Mouse (Mus musculus) neutrophil, adult 65 days (primary cell): ENCODE data around the gene Gm3618. TPM values are rescaled to one million over a fixed set of nuclear protein-coding genes. Genes with fewer than 3 reads are reported as not detected.

Experiments used
- total RNA-seq: library from RNA; stranded (reverse); gene quantifications from 2 replicates; pipeline ENCODE4 v1.2.4, GENCODE M21; 2023

The Gm3618 gene
- not detected in 2 replicates for total RNA-seq

GRCm38 (mm10) chr14:6343578-6343977 is at the start of gene Gm3618:
TSS of gene Gm3618 (minus strand) at chr14:6343678.

DNA sequence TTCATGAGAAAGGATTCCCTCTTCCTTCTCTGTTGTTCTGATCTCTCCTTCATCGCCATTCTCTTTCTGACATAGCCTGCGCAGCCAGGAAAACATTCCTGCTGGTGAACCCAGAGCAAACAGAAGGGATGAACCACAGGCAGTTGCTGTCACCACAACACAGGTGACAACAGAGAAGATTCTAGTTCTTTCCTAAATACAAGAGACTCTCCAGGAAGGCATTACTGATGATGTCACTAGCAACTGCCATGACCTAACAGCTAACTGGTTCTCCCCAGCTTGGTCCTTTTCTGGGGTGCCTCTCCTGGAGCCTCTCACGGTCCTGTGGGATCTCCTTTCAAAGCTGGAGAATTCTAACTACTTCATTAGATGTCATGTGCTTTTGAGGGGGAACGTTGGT is 46.7 kb upstream of the Gm3618 start, which contains the start of gene Gm16440:
Gene Gm16440 (minus strand): TSS at position 101 of the 400 bp plus-strand sequence.

DNA sequence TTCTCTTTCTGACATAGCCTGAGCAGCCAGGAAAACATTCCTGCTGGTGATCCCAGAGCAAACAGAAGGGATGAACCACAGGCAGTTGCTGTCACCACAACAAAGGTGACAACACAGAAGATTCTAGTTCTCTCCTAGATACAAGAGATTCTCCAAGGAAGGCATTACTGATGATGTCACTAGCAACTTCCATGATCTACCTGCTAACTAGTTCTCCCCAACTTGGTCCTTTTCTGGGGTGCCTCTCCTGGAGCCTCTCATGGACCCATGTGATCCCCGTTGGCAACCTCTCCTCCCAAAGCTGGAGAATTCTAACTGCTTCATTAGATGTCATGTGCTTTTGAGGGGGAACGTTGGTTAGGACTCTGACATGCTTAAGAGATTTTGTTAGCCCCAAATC is 38.7 kb downstream of the Gm3618 start, which contains the start of gene Gm21103:
Gene Gm21103 (minus strand): TSS at position 101 of the 400 bp plus-strand sequence.

DNA sequence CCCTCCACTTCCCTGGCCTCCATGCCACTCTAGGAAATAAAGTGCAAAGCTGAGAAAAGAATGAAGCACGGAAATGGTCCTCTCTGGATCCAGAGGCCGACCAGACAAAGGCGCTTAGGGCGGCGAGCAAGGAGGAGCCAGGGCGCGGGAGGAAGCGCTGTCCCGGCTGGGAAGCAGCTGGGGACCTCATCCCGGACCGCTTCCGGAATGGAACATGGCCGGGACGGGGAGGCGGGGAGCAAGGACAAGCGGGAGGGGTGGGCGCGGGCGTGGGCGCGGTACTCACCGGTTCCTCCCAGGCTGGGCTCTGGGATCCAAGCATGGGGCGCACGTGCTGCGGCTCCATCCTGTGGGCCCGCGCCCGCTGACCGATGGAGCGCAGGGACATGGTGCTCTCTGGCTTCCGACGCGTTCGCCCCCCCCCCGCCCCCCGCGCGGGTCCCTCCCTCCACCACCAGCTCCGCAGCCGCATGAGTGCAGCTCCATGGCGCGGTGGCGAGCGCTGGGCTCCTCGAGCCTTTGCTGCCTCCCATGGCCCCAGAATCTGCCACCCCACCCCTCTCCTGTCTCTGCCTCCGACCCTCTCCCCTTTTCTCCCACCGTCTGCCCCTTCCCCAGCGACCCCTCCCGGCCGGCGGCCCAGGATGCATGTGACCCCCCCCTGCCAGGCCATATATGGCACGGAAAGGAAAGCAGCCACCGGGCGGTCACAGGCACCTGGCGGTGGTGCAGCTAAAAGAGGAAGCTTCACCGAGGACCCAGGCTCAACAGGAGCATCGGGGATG is 56.4 kb downstream of the Gm3618 start, which contains the start of gene Gm3411:
Gene Gm3411 (minus strand): TSS at position 320 of the 785 bp plus-strand sequence.

Other genes with a start within 250 kb of the Gm3618 start
- gene Gm8206, start 249.7 kb downstream of the Gm3618 start, total RNA-seq, result not detected in 2 replicates
- gene Gm3468, start 235.0 kb downstream of the Gm3618 start, total RNA-seq, result not detected in 2 replicates
- not detected in 2 replicates for gene Gm3476, start 217.9 kb downstream of the Gm3618 start, total RNA-seq
- gene Gm21560, start 124.4 kb downstream of the Gm3618 start, total RNA-seq, result not detected in 2 replicates
- not detected in 2 replicates for gene Gm3411, start 56.4 kb downstream of the Gm3618 start, total RNA-seq
- gene Gm21103, start 38.8 kb downstream of the Gm3618 start, total RNA-seq, result not detected in 2 replicates
- not detected in 2 replicates for gene Gm16440, start 46.6 kb upstream of the Gm3618 start, total RNA-seq
- not detected in 2 replicates for gene Gm3591, start 68.8 kb upstream of the Gm3618 start, total RNA-seq
- gene Gm3594, start 100.9 kb upstream of the Gm3618 start, total RNA-seq, result not detected in 2 replicates
- gene Gm8356, start 193.6 kb upstream of the Gm3618 start, total RNA-seq, result not detected in 2 replicates
- not detected in 2 replicates for gene Gm3629, start 246.9 kb upstream of the Gm3618 start, total RNA-seq